Mouse (Mus musculus) megakaryocyte, embryonic 14.5 days (primary cell): ENCODE measurements around the gene Fam107b. TPM values are rescaled to one million over a fixed set of nuclear protein-coding genes. Genes with fewer than 3 reads are reported as not detected.

ENCODE experiments used
- H3K27me3 ChIP-seq: replicated peaks from 2 replicates; pipeline ENCODE3; 2012; ENCODE audit warnings: inconsistent platforms
- H3K36me3 ChIP-seq: replicated peaks from 2 replicates; pipeline ENCODE3; 2012; ENCODE audit warnings: low read length, inconsistent platforms, mixed read lengths
- H3K4me1 ChIP-seq: 2 replicates; pipeline ENCODE4 v1.6.1; 2012; ENCODE audit warnings: inconsistent platforms
- H3K4me3 ChIP-seq: replicated peaks from 2 replicates; pipeline ENCODE3; 2012; ENCODE audit warnings: moderate library complexity, mild to moderate bottlenecking, inconsistent platforms
- H3K9me3 ChIP-seq: 2 replicates; pipeline ENCODE4 v1.6.1; 2012; ENCODE audit warnings: inconsistent platforms
- FLI1 ChIP-seq: IDR thresholded peaks from 2 replicates; pipeline ENCODE4 v1.6.1; 2012; ENCODE audit warnings: low read length, inconsistent platforms, mixed read lengths
- GATA1 ChIP-seq: IDR thresholded peaks from 3 replicates; pipeline ENCODE4 v1.6.1; 2012; ENCODE audit warnings: mixed read lengths, low read length, inconsistent platforms, borderline replicate concordance
- polyA plus RNA-seq: library from polyadenylated mRNA; stranded (reverse); fragments of >175 nt; gene quantifications from 2 replicates; pipeline ENCODE4 v1.2.3, GENCODE M21; 2012; ENCODE audit warnings: low replicate concordance; ENCODE audit not compliant: insufficient read depth

The Fam107b gene
- polyA plus RNA-seq, 1 experiment = 43.9 TPM

GRCm38 (mm10) chr2:3769260-3769659 lies 199.0 kb downstream of the Fam107b start:
- no peak overlapping the region for H3K4me3 ChIP-seq
- H3K4me1 ChIP-seq = peaks cover 44% of the 10 kb centered on the region
- TF ChIP-seq FLI1 = no peak
- no peak for TF ChIP-seq GATA1
- H3K27me3 ChIP-seq = no peaks in the 10 kb centered on the region
- no peaks in the 10 kb centered on the region for H3K9me3 ChIP-seq
- H3K36me3 ChIP-seq = peaks cover 19% of the 10 kb centered on the region

GRCm38 (mm10) chr2:3769786-3770318 lies 199.6 kb downstream of the Fam107b start:
- Histone ChIP-seq H3K4me1 (peaks cover 39% of the 10 kb centered on the region), H3K9me3 (no peaks in the 10 kb centered on the region), H3K36me3 (peaks cover 22% of the 10 kb centered on the region), H3K4me3 (no peak overlapping the region), H3K27me3 (no peaks in the 10 kb centered on the region)
- TF ChIP-seq GATA1 (no peak), FLI1 (no peak)

GRCm38 (mm10) chr2:3770383-3770782 lies 200.1 kb downstream of the Fam107b start:
- no peak for TF ChIP-seq FLI1
- no peak for TF ChIP-seq GATA1
- Histone ChIP-seq H3K27me3 (no peaks in the 10 kb centered on the region), H3K4me1 (peaks cover 40% of the 10 kb centered on the region), H3K36me3 (peaks cover 24% of the 10 kb centered on the region), H3K4me3 (no peak overlapping the region), H3K9me3 (no peaks in the 10 kb centered on the region)

- Histone ChIP-seq H3K36me3 (peaks cover 27% of the 10 kb centered on the region), H3K27me3 (no peaks in the 10 kb centered on the region), H3K4me3 (no peak overlapping the region), H3K9me3 (no peaks in the 10 kb centered on the region), H3K4me1 (peaks cover 37% of the 10 kb centered on the region)
- TF ChIP-seq FLI1 (no peak), GATA1 (no peak)
These were observed 201.2 kb downstream of the Fam107b start for GRCm38 (mm10) chr2:3771483-3771882.

GRCm38 (mm10) chr2:3773089-3773488 lies 202.8 kb downstream of the Fam107b start:
- Histone ChIP-seq H3K9me3 (no peaks in the 10 kb centered on the region), H3K4me3 (no peak overlapping the region), H3K4me1 (peaks cover 46% of the 10 kb centered on the region), H3K27me3 (no peaks in the 10 kb centered on the region), H3K36me3 (peaks cover 34% of the 10 kb centered on the region)
- TF ChIP-seq FLI1 = no peak
- no peak for TF ChIP-seq GATA1

- Histone ChIP-seq H3K9me3 (no peaks in the 10 kb centered on the region), H3K27me3 (no peaks in the 10 kb centered on the region), H3K4me1 (peaks cover 31% of the 10 kb centered on the region), H3K4me3 (no peak overlapping the region), H3K36me3 (peaks cover 58% of the 10 kb centered on the region)
- no peak for TF ChIP-seq GATA1
- TF ChIP-seq FLI1 = no peak
These were observed 205.3 kb downstream of the Fam107b start for GRCm38 (mm10) chr2:3775569-3775968.

GRCm38 (mm10) chr2:3776045-3776444 lies 205.8 kb downstream of the Fam107b start:
- Histone ChIP-seq H3K9me3 (no peaks in the 10 kb centered on the region), H3K27me3 (no peaks in the 10 kb centered on the region), H3K4me1 (peaks cover 31% of the 10 kb centered on the region), H3K36me3 (peaks cover 63% of the 10 kb centered on the region), H3K4me3 (no peak overlapping the region)
- TF ChIP-seq FLI1 = no peak
- TF ChIP-seq GATA1 = no peak

GRCm38 (mm10) chr2:3777696-3778095 lies 207.4 kb downstream of the Fam107b start:
- Histone ChIP-seq H3K4me1 (peaks cover 16% of the 10 kb centered on the region; the same call in 1 of the 2 replicates), H3K27me3 (no peaks in the 10 kb centered on the region), H3K36me3 (peaks cover 75% of the 10 kb centered on the region), H3K4me3 (no peak overlapping the region), H3K9me3 (no peaks in the 10 kb centered on the region)
- TF ChIP-seq GATA1 (no peak), FLI1 (no peak)

- peaks cover 24% of the 10 kb centered on the region for H3K4me1 ChIP-seq
- no peaks in the 10 kb centered on the region for H3K9me3 ChIP-seq
- peaks cover 2% of the 10 kb centered on the region for H3K27me3 ChIP-seq
- H3K36me3 ChIP-seq = peaks cover 22% of the 10 kb centered on the region
- TF ChIP-seq GATA1 (no peak), FLI1 (no peak)
- no peak overlapping the region for H3K4me3 ChIP-seq
These were observed 215.3 kb downstream of the Fam107b start for GRCm38 (mm10) chr2:3785546-3785945.

- no peak overlapping the region for H3K4me3 ChIP-seq
- no peaks in the 10 kb centered on the region for H3K9me3 ChIP-seq
- H3K36me3 ChIP-seq = peaks cover under 1% of the 10 kb centered on the region
- peaks cover 24% of the 10 kb centered on the region for H3K4me1 ChIP-seq
- peaks cover 6% of the 10 kb centered on the region for H3K27me3 ChIP-seq
- TF ChIP-seq GATA1 (no peak), FLI1 (no peak)
These were observed 217.6 kb downstream of the Fam107b start for GRCm38 (mm10) chr2:3787752-3788423.
